Mouse (Mus musculus) limb, embryonic 14.5 days (tissue): Measurements from ENCODE around the gene Ube2m. TPM values are rescaled to one million over a fixed set of nuclear protein-coding genes. Genes with fewer than 3 reads are reported as not detected.

ENCODE experiments used
- ATAC-seq: fragments of 200-750 bp; cut with Nextera tagmentation; 2 replicates; pipeline ENCODE4 v1.8.0; 2017; ENCODE audit warnings: low read depth, moderate number of reproducible peaks, moderate TSS enrichment; ENCODE audit not compliant: low FRiP score
- DNase-seq: peaks from one replicate; pipeline ENCODE4 v3.0.0-alpha.2; 2015; ENCODE audit warnings: low spot score
- H3K27ac ChIP-seq: fragments of 300-500 bp; sonication (generic); replicated peaks from 2 replicates; pipeline ENCODE4 v1.5.1; 2014; ENCODE audit warnings: low read depth, mild to moderate bottlenecking, low read length, moderate library complexity, mixed read lengths
- H3K27me3 ChIP-seq: fragments of 300-500 bp; sonication (generic); 2 replicates; pipeline ENCODE4 v1.6.1; 2014; ENCODE audit warnings: low read length, mixed read lengths; ENCODE audit not compliant: control insufficient read depth, insufficient read depth
- H3K36me3 ChIP-seq: fragments of 300-500 bp; sonication (generic); 2 replicates; pipeline ENCODE4 v1.6.1; 2014; ENCODE audit warnings: mild to moderate bottlenecking, low read length, moderate library complexity, mixed read lengths; ENCODE audit not compliant: control insufficient read depth, insufficient read depth
- H3K4me1 ChIP-seq: fragments of 300-500 bp; sonication (generic); 2 replicates; pipeline ENCODE4 v1.6.1; 2014; ENCODE audit warnings: antibody characterized with exemption, low read length, mixed read lengths; ENCODE audit not compliant: control insufficient read depth, insufficient read depth
- H3K4me2 ChIP-seq: fragments of 300-500 bp; sonication (generic); replicated peaks from 2 replicates; pipeline ENCODE4 v1.6.1; 2014; ENCODE audit warnings: low read depth, mild to moderate bottlenecking, low read length, moderate library complexity; ENCODE audit not compliant: severe bottlenecking
- H3K4me3 ChIP-seq: fragments of 300-500 bp; sonication (generic); replicated peaks from 2 replicates; pipeline ENCODE4 v1.5.1; 2014; ENCODE audit warnings: low read length
- H3K9ac ChIP-seq: fragments of 300-500 bp; sonication (generic); 2 replicates; pipeline ENCODE4 v1.6.1; 2014; ENCODE audit warnings: mild to moderate bottlenecking, low read depth, low read length, moderate library complexity; ENCODE audit not compliant: severe bottlenecking
- H3K9me3 ChIP-seq: fragments of 300-500 bp; sonication (generic); 2 replicates; pipeline ENCODE4 v1.6.1; 2016; ENCODE audit warnings: low read length; ENCODE audit not compliant: control insufficient read depth
- POLR2A ChIP-seq: fragments of 200-500 bp; IDR thresholded peaks from 2 replicates; pipeline ENCODE4 v1.8.0; 2012; ENCODE audit warnings: inconsistent platforms, mild to moderate bottlenecking, moderate library complexity, borderline replicate concordance; ENCODE audit not compliant: insufficient read depth, insufficient read length; ENCODE audit errors: extremely low read depth
- WGBS: fragments of 180-500 bp; shearing (Covaris S2); extraction: QIAGEN DNeasy Blood & Tissue Kit; methylation state at CpG from one replicate; pipeline ENCODE4 v1.1.7; 2014; 5-methylcytosine and 5-hydroxymethylcytosine counted together
- polyA plus RNA-seq, 2 experiments: library from polyadenylated mRNA; depleted of rRNA in 1 of 2; stranded (reverse) in 1 of 2; unstranded in 1 of 2; fragments of >200 nt; fragmentation: Nextera tagmentation in 1 of 2; extraction: Ambion mirVana in 1 of 2; gene quantifications; 2 replicates each; pipeline versions ENCODE4 v1.2.1 to v1.2.3; 2012 to 2014

The Ube2m gene
- polyA plus RNA-seq, 2 experiments, result 159 to 294 TPM

GRCm38 (mm10) chr7:13038621-13039169, 620 bp upstream of the Ube2m start:
- H3K27me3 ChIP-seq, result peaks cover 16% of the 10 kb centered on the region
- 21% methylated on average over 15 of the region's 15 CpGs for WGBS
- DNase-seq, result peak; percentile 32

GRCm38 (mm10) chr7:13037366-13037765, 709 bp downstream of the Ube2m start:
- peaks cover 3% of the 10 kb centered on the region; the same call in 1 of the 2 replicates for H3K27me3 ChIP-seq
- peak overlapping the region; percentile 59 for H3K4me3 ChIP-seq
- peak overlapping the region; percentile 98 for H3K27ac ChIP-seq
- peaks cover 32% of the 10 kb centered on the region for H3K36me3 ChIP-seq
- H3K4me2 ChIP-seq, result peak overlapping the region; percentile 90
- H3K9ac ChIP-seq, result peak overlapping the region; percentile 82
- ATAC-seq (no peak), DNase-seq (peak; percentile 43)
- H3K9me3 ChIP-seq, result no peaks in the 10 kb centered on the region
- peaks cover 19% of the 10 kb centered on the region for H3K4me1 ChIP-seq
- WGBS, result under 1% methylated on average over 32 of the region's 33 CpGs
- TF ChIP-seq POLR2A, result no peak

More at GRCm38 (mm10) chr7:13038621-13039169, 620 bp upstream of the Ube2m start:
- Histone ChIP-seq H3K36me3 (peaks cover 20% of the 10 kb centered on the region), H3K9me3 (no peaks in the 10 kb centered on the region), H3K27ac (peak overlapping the region; percentile 98), H3K9ac (peak overlapping the region; percentile 82), H3K4me3 (peak overlapping the region; percentile 59), H3K4me1 (peaks cover 23% of the 10 kb centered on the region), H3K4me2 (peak overlapping the region; percentile 79)
- ATAC-seq, result no peak
- TF ChIP-seq POLR2A, result no peak

DNA sequence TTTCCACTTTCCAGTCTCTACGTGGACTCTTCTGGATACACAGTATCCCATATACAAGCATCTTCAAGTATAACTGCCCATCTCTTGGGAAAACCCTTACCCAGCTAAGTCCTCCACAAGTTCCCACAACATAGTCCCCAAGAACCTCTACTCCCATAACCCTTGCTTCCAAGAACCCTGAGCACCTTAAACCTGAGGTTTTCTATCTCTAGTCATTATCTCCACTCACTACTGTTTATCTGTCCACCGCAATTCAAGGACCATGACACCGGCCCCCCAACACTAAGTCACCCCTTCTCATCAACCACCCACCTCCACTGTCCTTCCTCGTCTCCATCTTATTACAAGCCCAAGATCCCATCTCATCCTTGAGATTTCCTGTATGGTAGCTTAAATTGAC, 1.3 kb downstream of the Ube2m start:
- DNase-seq (no peak), ATAC-seq (no peak)
- H3K4me2 ChIP-seq, result peak overlapping the region; percentile 90
- peaks cover 38% of the 10 kb centered on the region for H3K36me3 ChIP-seq
- peak overlapping the region; percentile 59 for H3K4me3 ChIP-seq
- peaks cover 19% of the 10 kb centered on the region for H3K4me1 ChIP-seq
- TF ChIP-seq POLR2A, result no peak
- no peaks in the 10 kb centered on the region for H3K9me3 ChIP-seq
- H3K27me3 ChIP-seq, result no peaks in the 10 kb centered on the region
- H3K27ac ChIP-seq, result 0 out of 2 replicates have a peak overlapping the region, but pooled peaks have one; percentile 4
- WGBS, result 48% methylated on average over 4 of the region's 4 CpGs
- peak overlapping the region; percentile 82 for H3K9ac ChIP-seq

GRCm38 (mm10) chr7:13035211-13035855, 2.7 kb downstream of the Ube2m start:
- no peak for ATAC-seq
- Histone ChIP-seq H3K36me3 (peaks cover 53% of the 10 kb centered on the region), H3K9me3 (no peaks in the 10 kb centered on the region), H3K4me2 (peak overlapping the region; percentile 92), H3K4me1 (peaks cover 19% of the 10 kb centered on the region), H3K27ac (peak overlapping the region; percentile 61; the same call in 1 of the 2 replicates), H3K4me3 (peak overlapping the region; percentile 59; the same call in 1 of the 2 replicates), H3K9ac (peak overlapping the region; percentile 80; the same call in 1 of the 2 replicates), H3K27me3 (no peaks in the 10 kb centered on the region)
- DNase-seq, result no peak
- TF ChIP-seq POLR2A, result no peak
- 88% methylated on average over 17 of the region's 17 CpGs for WGBS

- no peaks in the 10 kb centered on the region for H3K9me3 ChIP-seq
- DNase-seq (peak; percentile 98), ATAC-seq (peak; percentile 81)
- H3K4me3 ChIP-seq, result peak within 1 kb of the TSS; percentile 59
- H3K9ac ChIP-seq, result peak within 1 kb of the TSS; percentile 80
- under 1% methylated on average over 42 of the region's 45 CpGs for WGBS
- H3K4me1 ChIP-seq, result peaks cover 19% of the 10 kb centered on the region
- peak within 1 kb of the TSS; percentile 87 for H3K27ac ChIP-seq
- no peaks in the 10 kb centered on the region for H3K27me3 ChIP-seq
- H3K36me3 ChIP-seq, result peaks cover 62% of the 10 kb centered on the region
- TF ChIP-seq POLR2A, result peak; percentile 59; the same call in 1 of the 2 replicates
- peak within 1 kb of the TSS; percentile 92 for H3K4me2 ChIP-seq
Measured at GRCm38 (mm10) chr7:13034148-13034977, 3.7 kb downstream of the Ube2m start, which contains the start of gene Chmp2a. Gene Chmp2a (minus strand): TSS chr7:13034807.
